Mouse (Mus musculus) kidney, adult 2 months (tissue): ENCODE data around the gene Galnt18. TPM values are rescaled to one million over a fixed set of nuclear protein-coding genes. Genes with fewer than 3 reads are reported as not detected.

Experiments
- DNase-seq: peaks from one replicate; pipeline ENCODE4 v3.0.0; 2021
- H3K27ac ChIP-seq: fragments of 200-500 bp; 2 replicates; pipeline ENCODE4 v1.5.1; 2012; ENCODE audit warnings: low read depth, low read length, control low read depth, inconsistent platforms; ENCODE audit not compliant: insufficient read depth
- H3K27me3 ChIP-seq: fragments of 200-500 bp; replicated peaks from 2 replicates; pipeline ENCODE4 v1.6.1; 2012; ENCODE audit warnings: mild to moderate bottlenecking, moderate library complexity, low read length, inconsistent platforms; ENCODE audit not compliant: control insufficient read depth, insufficient read depth
- H3K36me3 ChIP-seq: fragments of 200-500 bp; 2 replicates; pipeline ENCODE4 v1.6.1; 2012; ENCODE audit warnings: mild to moderate bottlenecking, moderate library complexity, low read length, inconsistent platforms; ENCODE audit not compliant: control insufficient read depth, insufficient read depth
- H3K4me1 ChIP-seq: fragments of 200-500 bp; 2 replicates; pipeline ENCODE4 v1.6.1; 2011; ENCODE audit warnings: low read length; ENCODE audit not compliant: control insufficient read depth, insufficient read depth
- H3K4me3 ChIP-seq: fragments of 200-500 bp; 2 replicates; pipeline ENCODE4 v1.5.1; 2011; ENCODE audit warnings: mild to moderate bottlenecking, low read depth, low read length, control low read depth; ENCODE audit not compliant: insufficient read depth
- CTCF ChIP-seq: fragments of 200-500 bp; conservative IDR thresholded peaks from 2 replicates; pipeline ENCODE4 v1.5.1; 2011; ENCODE audit warnings: low read depth, mild to moderate bottlenecking, control low read depth, low read length, moderate library complexity, mixed read lengths; ENCODE audit not compliant: insufficient read depth, insufficient read length
- POLR2A ChIP-seq: fragments of 200-500 bp; IDR thresholded peaks from one replicate; pipeline ENCODE4 v1.6.1; 2011; ENCODE audit warnings: low read depth, low read length, control low read depth
- WGBS: fragments of 180-500 bp; shearing (Covaris S2); methylation state at CpG from one replicate; pipeline ENCODE4 v1.1.7; 2018; 5-methylcytosine and 5-hydroxymethylcytosine counted together
- polyA plus RNA-seq: library from polyadenylated mRNA; depleted of rRNA; stranded (reverse); fragments of >200 nt; gene quantifications from 2 replicates; pipeline ENCODE4 v1.2.3, GENCODE M21; 2012; rRNA removed

Gene Galnt18
- polyA plus RNA-seq, result 34.9 and 38.8 TPM in 2 replicates

DNA sequence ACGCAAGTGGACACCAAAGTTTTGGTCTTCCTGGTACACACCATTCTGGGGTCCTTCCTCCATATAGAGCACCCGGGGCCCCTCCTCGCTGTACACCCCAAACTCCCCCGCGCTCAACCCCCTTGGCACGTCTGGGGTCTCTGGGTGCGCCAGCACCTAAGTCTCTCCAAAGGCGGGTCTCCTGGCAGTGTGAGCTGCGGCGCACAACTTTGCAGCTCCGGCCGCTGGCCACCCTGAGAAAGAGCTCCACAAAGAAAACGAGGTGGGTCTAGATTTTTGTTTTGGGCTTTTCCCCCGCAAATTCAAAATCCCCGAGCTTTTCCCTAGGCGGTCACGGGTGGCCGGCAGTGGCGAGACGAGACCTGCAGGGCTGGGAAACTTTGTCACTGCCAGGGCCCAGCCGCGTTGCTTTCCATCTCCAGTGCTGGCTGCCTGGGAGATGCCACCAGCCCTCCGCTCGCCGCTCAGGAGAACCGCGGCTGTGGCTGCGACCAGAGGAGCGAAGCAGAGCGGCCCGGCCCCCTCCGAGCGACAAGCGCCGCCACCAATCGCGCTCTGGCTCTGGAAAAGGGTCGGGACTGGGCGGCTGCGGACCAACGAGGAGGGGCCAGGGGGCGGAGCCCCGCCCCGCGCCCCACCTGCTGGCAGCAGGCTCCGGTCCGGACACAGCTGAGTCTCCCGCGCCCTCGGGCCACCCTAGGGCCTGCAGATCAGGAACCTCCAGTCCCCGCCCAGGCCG, at the start of gene Galnt18:
Gene Galnt18, minus strand, starts transcription at position 474 of the 739 bp plus-strand sequence.
- peak within 1 kb of the TSS; percentile 75 for H3K4me3 ChIP-seq
- under 1% methylated on average over 52 of the region's 52 CpGs for WGBS
- peak; percentile 98 for DNase-seq
- no peaks in the 10 kb centered on the region for H3K36me3 ChIP-seq
- TF ChIP-seq POLR2A (peak; percentile 77), CTCF (no peak)
- H3K4me1 ChIP-seq, result peaks cover 25% of the 10 kb centered on the region
- peak within 1 kb of the TSS; percentile 85 for H3K27ac ChIP-seq
- no peaks in the 10 kb centered on the region for H3K27me3 ChIP-seq

- H3K4me3 ChIP-seq, result no peak overlapping the region
- no peaks in the 10 kb centered on the region for H3K27me3 ChIP-seq
- TF ChIP-seq POLR2A (no peak), CTCF (no peak)
- H3K27ac ChIP-seq, result no peak overlapping the region
- 94% methylated on average over 1 of the region's 1 CpGs for WGBS
- H3K36me3 ChIP-seq, result no peaks in the 10 kb centered on the region
- H3K4me1 ChIP-seq, result no peaks in the 10 kb centered on the region
- no peak for DNase-seq
Measured at GRCm38 (mm10) chr7:111827337-111827736, 47.6 kb upstream of the Galnt18 start.

- WGBS, result 27% methylated on average over 1 of the region's 1 CpGs
- Histone ChIP-seq H3K4me1 (no peaks in the 10 kb centered on the region), H3K27me3 (no peaks in the 10 kb centered on the region), H3K4me3 (no peak overlapping the region), H3K27ac (no peak overlapping the region), H3K36me3 (no peaks in the 10 kb centered on the region)
- DNase-seq, result no peak
- no peak for TF ChIP-seq POLR2A
- TF ChIP-seq CTCF, result no peak
Measured at GRCm38 (mm10) chr7:111813093-111813492, 33.3 kb upstream of the Galnt18 start.

DNA sequence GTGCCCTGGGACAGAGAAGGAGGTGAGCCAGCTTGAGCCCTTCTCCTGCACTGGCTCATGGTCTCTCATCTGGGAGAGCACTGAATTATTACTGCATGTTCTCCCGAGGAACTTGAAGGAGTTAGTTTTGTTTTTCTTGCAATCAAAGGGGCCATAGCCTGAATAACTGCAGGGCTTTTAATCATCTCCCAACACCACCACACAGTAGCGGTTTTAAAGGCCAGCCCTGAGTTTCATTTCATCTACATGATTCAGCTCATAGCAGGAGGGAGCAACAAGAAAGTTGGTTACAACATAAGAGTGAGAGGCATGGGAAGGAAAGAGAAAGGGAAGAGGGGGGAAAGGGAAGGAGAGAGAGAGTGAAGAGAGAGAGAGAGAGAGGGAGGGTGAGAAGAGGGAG, 31.3 kb upstream of the Galnt18 start:
- no peaks in the 10 kb centered on the region for H3K36me3 ChIP-seq
- no peaks in the 10 kb centered on the region for H3K27me3 ChIP-seq
- no peak overlapping the region for H3K27ac ChIP-seq
- DNase-seq, result no peak
- 38% methylated on average over 2 of the region's 2 CpGs for WGBS
- TF ChIP-seq CTCF (no peak), POLR2A (no peak)
- no peak overlapping the region for H3K4me3 ChIP-seq
- H3K4me1 ChIP-seq, result no peaks in the 10 kb centered on the region

- WGBS, result 62% methylated on average over 3 of the region's 3 CpGs
Measured at GRCm38 (mm10) chr7:111809796-111810195, 30.0 kb upstream of the Galnt18 start.

GRCm38 (mm10) chr7:111806083-111806482, 26.3 kb upstream of the Galnt18 start:
- TF ChIP-seq CTCF (no peak), POLR2A (no peak)
- Histone ChIP-seq H3K27me3 (no peaks in the 10 kb centered on the region), H3K36me3 (no peaks in the 10 kb centered on the region), H3K4me1 (no peaks in the 10 kb centered on the region), H3K4me3 (no peak overlapping the region), H3K27ac (no peak overlapping the region)
- WGBS, result 90% methylated on average over 1 of the region's 1 CpGs
- DNase-seq, result no peak

More at GRCm38 (mm10) chr7:111809796-111810195, 30.0 kb upstream of the Galnt18 start:
- Histone ChIP-seq H3K4me1 (no peaks in the 10 kb centered on the region), H3K4me3 (no peak overlapping the region), H3K36me3 (no peaks in the 10 kb centered on the region), H3K27ac (no peak overlapping the region), H3K27me3 (no peaks in the 10 kb centered on the region)
- TF ChIP-seq POLR2A, result no peak
- no peak for TF ChIP-seq CTCF
- DNase-seq, result no peak

GRCm38 (mm10) chr7:111804646-111805045, 24.9 kb upstream of the Galnt18 start:
- no peaks in the 10 kb centered on the region for H3K27me3 ChIP-seq
- H3K4me3 ChIP-seq, result no peak overlapping the region
- no peak for DNase-seq
- TF ChIP-seq POLR2A (no peak), CTCF (no peak)
- H3K4me1 ChIP-seq, result no peaks in the 10 kb centered on the region
- H3K36me3 ChIP-seq, result no peaks in the 10 kb centered on the region
- H3K27ac ChIP-seq, result no peak overlapping the region
- 97% methylated on average over 4 of the region's 4 CpGs for WGBS
